10 mouse cellular contexts compared by ENCODE assay signal in genomic region chr7:98904659-98905362, GRCm38 (mm10).
DNase-seq lines count a peak whose midpoint lies in the region; ATAC-seq and TF ChIP-seq lines count a peak whose summit lies in the region.
"Had no signal": no experiment of that assay in that cellular context is flagged by ENCODE, and none has a peak within 500 bp of the region (broad histone marks: within the 10 kb centered on the region; RNA-seq: fewer than 3 reads in every experiment).

No protein-coding gene starts in this region.

- no peak for TF ChIP-seq CTCF in lung, embryonic 14.5 days (IDR thresholded peaks at IDR 0.05; ENCODE audit: low read depth)
- no peak for TF ChIP-seq CTCF in lung, adult 2 months (IDR thresholded peaks at IDR 0.05; ENCODE audit: insufficient read depth, low read length)
- TF ChIP-seq CTCF in hindbrain, postnatal 0 days (IDR thresholded peaks at IDR 0.05; ENCODE audit: low read depth), result no peak

- H3K27me3 ChIP-seq in lung, embryonic 14.5 days (ENCODE audit: insufficient read depth, low read length), result no peaks in the 10 kb centered on the region
- no peaks in the 10 kb centered on the region for H3K27me3 ChIP-seq in hindbrain, postnatal 0 days (ENCODE audit: insufficient read depth, low read length)
- H3K27me3 ChIP-seq: embryonic facial prominence, embryonic 12.5 days; liver, embryonic 13.5 days had no signal

- no peak for TF ChIP-seq POLR2A in lung, adult 2 months (IDR thresholded peaks at IDR 0.05; ENCODE audit: borderline replicate concordance, extremely low read depth, low read depth, low read length)

- no peaks in the 10 kb centered on the region for H3K36me3 ChIP-seq in lung, embryonic 14.5 days (ENCODE audit: insufficient read depth)
- H3K36me3 ChIP-seq in hindbrain, postnatal 0 days (ENCODE audit: insufficient read depth, low read length), result no peaks in the 10 kb centered on the region
- H3K36me3 ChIP-seq: embryonic facial prominence, embryonic 12.5 days; liver, embryonic 13.5 days had no signal

- peaks cover 20% of the 10 kb centered on the region for H3K4me1 ChIP-seq in lung, embryonic 14.5 days (ENCODE audit: insufficient read depth)
- peaks cover 7% of the 10 kb centered on the region for H3K4me1 ChIP-seq in lung, adult 2 months (ENCODE audit: control insufficient read depth, insufficient read depth, low read length)
- H3K4me1 ChIP-seq in hindbrain, postnatal 0 days (ENCODE audit: insufficient read depth, low read length), result 0 out of 2 replicates have a peak, but pooled peaks cover 10% of the 10 kb centered on the region

- H3K27ac ChIP-seq in lung, embryonic 14.5 days (ENCODE audit: low read depth), result peak overlapping the region; percentile 10; the same call in 1 of the 2 replicates
- H3K27ac ChIP-seq in hindbrain, postnatal 0 days, result no peak overlapping the region
- H3K27ac ChIP-seq: embryonic facial prominence, embryonic 12.5 days; liver, embryonic 13.5 days had no signal

- DNase-seq in cerebellum, postnatal 10 days, result peak; percentile 54 to 61
- DNase-seq in cerebellum, adult 8-10 months, result no peak
- peak; percentile 82 for DNase-seq in lung, embryonic 14.5 days
- DNase-seq in lung, adult 2 months, result no peak
- DNase-seq in hindbrain, postnatal 0 days (ENCODE audit: low spot score), result peak; percentile 54
- peak; percentile 82 for DNase-seq in lung, postnatal 10 days
- DNase-seq in B cell, adult 2 months, result no peak
- DNase-seq in left cerebral cortex, adult 18-20 months (ENCODE audit: low spot score in 2 of 2), result no peak
- DNase-seq: liver, embryonic 13.5 days had no signal

- no peaks in the 10 kb centered on the region; the same call in 1 of the 2 replicates for H3K9me3 ChIP-seq in lung, embryonic 14.5 days (ENCODE audit: low read depth, low read length)
- H3K9me3 ChIP-seq in hindbrain, postnatal 0 days (ENCODE audit: low read length), result no peaks in the 10 kb centered on the region
- H3K9me3 ChIP-seq: embryonic facial prominence, embryonic 12.5 days; liver, embryonic 13.5 days had no signal

- no peak overlapping the region for H3K4me3 ChIP-seq in lung, embryonic 14.5 days (ENCODE audit: low read depth, low read length)
- no peak overlapping the region for H3K4me3 ChIP-seq in lung, adult 2 months (replicated peaks; ENCODE audit: extremely low read depth, low read depth, low read length)
- H3K4me3 ChIP-seq in hindbrain, postnatal 0 days (ENCODE audit: low read length), result no peak overlapping the region
- H3K4me3 ChIP-seq: embryonic facial prominence, embryonic 12.5 days; liver, embryonic 13.5 days had no signal

- 41% methylated on average over 21 of the region's 21 CpGs for WGBS in lung, embryonic 14.5 days
- WGBS in lung, adult 2 months, result 78% methylated on average over 21 of the region's 21 CpGs
- WGBS in hindbrain, postnatal 0 days, result 63% methylated on average over 21 of the region's 21 CpGs

- no peak overlapping the region for H3K9ac ChIP-seq in lung, embryonic 14.5 days
- H3K9ac ChIP-seq in hindbrain, postnatal 0 days (replicated peaks; ENCODE audit: low read length), result no peak overlapping the region
- H3K9ac ChIP-seq: embryonic facial prominence, embryonic 12.5 days; liver, embryonic 13.5 days had no signal

- H3K4me2 ChIP-seq in lung, embryonic 14.5 days, result 0 out of 2 replicates have a peak overlapping the region, but pooled peaks have one; percentile 7
- H3K4me2 ChIP-seq in hindbrain, postnatal 0 days (ENCODE audit: low read depth, low read length), result no peak overlapping the region
- H3K4me2 ChIP-seq: embryonic facial prominence, embryonic 12.5 days; liver, embryonic 13.5 days had no signal

- peak; percentile 77; the same call in 1 of the 2 replicates for ATAC-seq in lung, embryonic 14.5 days (ENCODE audit: insufficient read depth)
- ATAC-seq in hindbrain, postnatal 0 days, result 0 out of 2 replicates have a peak, but pooled peaks have one; percentile 59

Comparison
In these comparisons a context has a peak if more than half of its experiments do, and no peak if none do; other contexts are left out.
1. DNase-seq: peak in cerebellum, postnatal 10 days (2 of 2), lung, embryonic 14.5 days (single experiment), hindbrain, postnatal 0 days (single experiment) and lung, postnatal 10 days (single experiment); none in cerebellum, adult 8-10 months (single experiment), lung, adult 2 months (single experiment), B cell, adult 2 months (0 of 2) and left cerebral cortex, adult 18-20 months (0 of 2).